Mouse (Mus musculus) G1E (cell line): ENCODE results near the gene Mecom. TPM values are rescaled to one million over a fixed set of nuclear protein-coding genes. Genes with fewer than 3 reads are reported as not detected.

Experiments used
- ATAC-seq: 2 replicates; pipeline ENCODE4 v1.8.0; 2016; ENCODE audit warnings: mild to moderate bottlenecking; ENCODE audit not compliant: insufficient number of reproducible peaks, poor library complexity, low FRiP score, severe bottlenecking; ENCODE audit errors: extremely low read depth
- DNase-seq: peaks from one replicate; pipeline ENCODE4 v3.0.0; 2012; ENCODE audit warnings: low spot score
- H3K27me3 ChIP-seq: 2 replicates; pipeline ENCODE4 v1.6.1; 2012; ENCODE audit warnings: mild to moderate bottlenecking, low read length, inconsistent platforms; ENCODE audit not compliant: insufficient read depth
- H3K36me3 ChIP-seq: replicated peaks from 2 replicates; pipeline ENCODE3; 2012; ENCODE audit warnings: mild to moderate bottlenecking, inconsistent platforms
- H3K4me1 ChIP-seq: 2 replicates; pipeline ENCODE4 v1.6.1; 2012; ENCODE audit warnings: low read depth, low read length, inconsistent platforms, mixed read lengths; ENCODE audit not compliant: insufficient read depth
- H3K4me3 ChIP-seq: 2 replicates; pipeline ENCODE4 v1.5.1; 2012; ENCODE audit warnings: low read depth, mild to moderate bottlenecking, inconsistent platforms, low read length, moderate library complexity, mixed read lengths
- H3K9me3 ChIP-seq: replicated peaks from 2 replicates; pipeline ENCODE4 v1.6.1; 2012; ENCODE audit warnings: inconsistent platforms
- CTCF ChIP-seq: IDR thresholded peaks from 2 replicates; pipeline ENCODE4 v1.5.1; 2012; ENCODE audit warnings: low read depth, low read length, inconsistent platforms, mixed read lengths
- GATA1 ChIP-seq: IDR thresholded peaks from 2 replicates; pipeline ENCODE4 v1.6.1; 2012; ENCODE audit warnings: borderline replicate concordance, low read length, inconsistent platforms, mixed read lengths
- GATA2 ChIP-seq: IDR thresholded peaks from 2 replicates; pipeline ENCODE4 v1.6.1; 2012; ENCODE audit warnings: low read depth, low read length, inconsistent platforms, borderline replicate concordance
- POLR2AphosphoS5 ChIP-seq: IDR thresholded peaks from 2 replicates; pipeline ENCODE4 v1.6.1; 2012; ENCODE audit warnings: low read depth, low read length, inconsistent platforms; ENCODE audit not compliant: insufficient replicate concordance
- TAL1 ChIP-seq: conservative IDR thresholded peaks from 2 replicates; pipeline ENCODE4 v1.6.1; 2012; ENCODE audit warnings: low read depth, low read length, inconsistent platforms, mixed read lengths
- polyA plus RNA-seq: library from polyadenylated mRNA; stranded (reverse); fragments of >175 nt; gene quantifications from 2 replicates; pipeline ENCODE4 v1.2.3, GENCODE M21; 2012
- total RNA-seq, 2 experiments: library from RNA; stranded (forward) in 1 of 2; stranded (reverse) in 1 of 2; fragments of 200-1000 nt in 1 of 2; fragments of >200 nt in 1 of 2; fragmentation: Nextera tagmentation in 1 of 2; gene quantifications; 2 replicates each; pipeline ENCODE4 v1.2.3; 2014 to 2017

Mecom gene
- total and polyA plus RNA-seq, 3 experiments = 0.05 TPM; not detected in 2

DNA sequence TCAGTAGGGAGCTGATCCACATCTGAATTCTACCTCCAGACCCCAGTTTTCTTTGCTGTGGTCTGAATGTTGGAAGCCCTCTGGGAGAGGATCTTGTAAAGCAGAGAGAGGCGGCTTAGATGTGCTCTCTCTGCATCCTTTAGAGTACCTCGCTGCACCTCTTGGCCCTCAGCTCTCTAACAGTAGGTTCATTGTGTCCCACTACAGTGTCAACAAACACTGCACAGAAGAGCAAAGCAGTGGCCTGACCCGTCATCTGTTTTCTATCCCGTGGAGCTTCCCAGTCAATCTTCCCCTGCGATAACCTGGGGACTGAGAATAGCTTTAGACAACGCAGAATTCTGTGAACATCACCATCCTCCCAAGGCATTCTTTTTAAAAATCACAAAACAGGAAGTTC, 69.6 kb downstream of the Mecom start:
- H3K27me3 ChIP-seq = no peaks in the 10 kb centered on the region
- no peaks in the 10 kb centered on the region for H3K9me3 ChIP-seq
- TF ChIP-seq CTCF (no peak), GATA1 (no peak), GATA2 (no peak), TAL1 (no peak), POLR2AphosphoS5 (no peak)
- no peaks in the 10 kb centered on the region for H3K36me3 ChIP-seq
- no peak overlapping the region for H3K4me3 ChIP-seq
- DNase-seq (no peak), ATAC-seq (no peak)
- H3K4me1 ChIP-seq = no peaks in the 10 kb centered on the region

DNA sequence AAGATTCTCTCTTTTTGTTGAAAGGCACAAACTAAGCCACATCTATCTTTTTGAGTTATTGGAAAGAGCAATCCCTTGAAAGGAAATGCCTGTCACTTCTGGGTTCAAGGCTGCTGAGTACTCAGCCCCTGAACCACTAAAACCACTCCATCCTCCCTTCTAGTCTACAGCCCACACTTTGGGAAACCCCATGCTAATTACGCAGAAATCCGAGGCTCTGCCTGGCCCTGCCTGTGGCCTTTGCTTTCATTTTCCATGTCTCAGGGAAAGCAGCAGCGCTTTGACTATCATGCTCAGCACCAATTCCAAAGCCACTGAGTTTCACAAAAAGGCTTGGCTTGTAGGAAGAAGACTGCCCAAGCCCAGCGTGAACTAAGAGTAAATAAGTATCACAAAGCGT, 70.8 kb downstream of the Mecom start:
- Histone ChIP-seq H3K36me3 (no peaks in the 10 kb centered on the region), H3K4me3 (no peak overlapping the region), H3K27me3 (no peaks in the 10 kb centered on the region), H3K9me3 (no peaks in the 10 kb centered on the region), H3K4me1 (no peaks in the 10 kb centered on the region)
- ATAC-seq = no peak
- TF ChIP-seq TAL1 (no peak), POLR2AphosphoS5 (no peak), GATA1 (no peak), CTCF (no peak), GATA2 (no peak)
- DNase-seq = no peak

GRCm38 (mm10) chr3:30475591-30475990, 72.2 kb downstream of the Mecom start:
- DNase-seq (no peak), ATAC-seq (no peak)
- no peaks in the 10 kb centered on the region for H3K27me3 ChIP-seq
- H3K36me3 ChIP-seq = no peaks in the 10 kb centered on the region
- H3K4me1 ChIP-seq = no peaks in the 10 kb centered on the region
- no peaks in the 10 kb centered on the region for H3K9me3 ChIP-seq
- no peak overlapping the region for H3K4me3 ChIP-seq
- TF ChIP-seq GATA1 (no peak), GATA2 (no peak)

GRCm38 (mm10) chr3:30468068-30468835, 79.6 kb downstream of the Mecom start:
- no peaks in the 10 kb centered on the region for H3K9me3 ChIP-seq
- H3K4me3 ChIP-seq = no peak overlapping the region
- H3K4me1 ChIP-seq = no peaks in the 10 kb centered on the region
- no peak for TF ChIP-seq TAL1
- TF ChIP-seq POLR2AphosphoS5 = no peak
- TF ChIP-seq GATA1 = no peak
- ATAC-seq (no peak), DNase-seq (no peak)
- H3K36me3 ChIP-seq = no peaks in the 10 kb centered on the region
- H3K27me3 ChIP-seq = no peaks in the 10 kb centered on the region

DNA sequence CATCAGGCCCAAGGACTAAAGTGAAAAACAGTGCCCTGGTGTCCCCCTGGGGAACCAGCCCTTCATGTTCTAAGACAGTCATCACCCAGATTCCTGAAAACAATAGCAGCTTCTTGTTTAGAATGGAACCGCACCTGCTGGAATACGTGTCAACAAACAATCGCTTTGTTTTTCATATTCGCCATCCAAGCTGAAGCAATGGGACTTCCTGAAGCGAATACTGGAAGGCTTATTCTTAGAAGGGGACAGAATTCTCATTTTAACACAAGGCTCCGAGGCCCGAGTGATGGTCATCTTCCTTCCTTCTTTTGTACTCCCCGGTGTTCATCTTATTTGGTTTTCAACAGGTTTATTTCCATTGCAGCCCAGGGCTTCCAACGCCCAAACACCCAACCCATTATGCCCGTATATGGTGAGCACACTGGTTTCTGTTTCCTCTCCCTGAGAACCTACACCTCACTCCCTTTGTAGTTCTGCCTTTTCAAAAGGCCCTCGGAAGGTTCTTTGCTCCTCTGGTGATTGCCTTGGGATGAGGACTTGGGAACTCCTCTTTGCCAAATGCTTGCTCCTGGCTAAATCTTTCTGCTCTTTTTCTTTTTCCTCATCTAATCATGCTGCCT, 81.7 kb downstream of the Mecom start:
- H3K27me3 ChIP-seq = no peaks in the 10 kb centered on the region
- no peak for DNase-seq
- no peak for ATAC-seq
- no peak for TF ChIP-seq CTCF
- no peak for TF ChIP-seq GATA1
- H3K36me3 ChIP-seq = no peaks in the 10 kb centered on the region
- no peak overlapping the region for H3K4me3 ChIP-seq
- H3K9me3 ChIP-seq = no peaks in the 10 kb centered on the region
- no peaks in the 10 kb centered on the region for H3K4me1 ChIP-seq

GRCm38 (mm10) chr3:30464497-30464896, 83.3 kb downstream of the Mecom start:
- DNase-seq = no peak

More at GRCm38 (mm10) chr3:30464497-30464896, 83.3 kb downstream of the Mecom start:
- H3K4me1 ChIP-seq = no peaks in the 10 kb centered on the region
- H3K36me3 ChIP-seq = no peaks in the 10 kb centered on the region
- no peaks in the 10 kb centered on the region for H3K27me3 ChIP-seq
- H3K4me3 ChIP-seq = no peak overlapping the region
- TF ChIP-seq TAL1 (no peak), CTCF (no peak), GATA1 (no peak), POLR2AphosphoS5 (no peak)
- no peaks in the 10 kb centered on the region for H3K9me3 ChIP-seq
- no peak for ATAC-seq
